Mouse (Mus musculus) stomach, embryonic 14.5 days (tissue): ENCODE data around the gene Numbl. TPM values are rescaled to one million over a fixed set of nuclear protein-coding genes. Genes with fewer than 3 reads are reported as not detected.
"Not testable (repeated sequence)": the region's sequence is repeated elsewhere in the genome, so short reads cannot be mapped to it uniquely, and the experiment has no call there.

ENCODE experiments used
- ATAC-seq: fragments of 200-750 bp; cut with Nextera tagmentation; 2 replicates; pipeline ENCODE4 v1.8.0; 2017; ENCODE audit warnings: low read depth, moderate TSS enrichment; ENCODE audit not compliant: insufficient number of reproducible peaks, insufficient read depth, low FRiP score
- H3K27ac ChIP-seq: fragments of 300-500 bp; sonication (generic); 2 replicates; pipeline ENCODE4 v1.5.1; 2014; ENCODE audit warnings: mild to moderate bottlenecking, low read length, moderate library complexity, mixed read lengths
- H3K27me3 ChIP-seq: fragments of 300-500 bp; sonication (generic); 2 replicates; pipeline ENCODE4 v1.6.1; 2014; ENCODE audit warnings: low read length, control low read depth, mixed read lengths; ENCODE audit not compliant: control insufficient read depth, insufficient read depth
- H3K36me3 ChIP-seq: fragments of 300-500 bp; sonication (generic); 2 replicates; pipeline ENCODE4 v1.6.1; 2014; ENCODE audit warnings: mild to moderate bottlenecking, control low read depth, low read length, moderate library complexity, mixed read lengths; ENCODE audit not compliant: control insufficient read depth, insufficient read depth
- H3K4me1 ChIP-seq: fragments of 300-500 bp; sonication (generic); 2 replicates; pipeline ENCODE4 v1.6.1; 2014; ENCODE audit warnings: low read length, control low read depth, mixed read lengths; ENCODE audit not compliant: control insufficient read depth, insufficient read depth
- H3K4me2 ChIP-seq: fragments of 300-500 bp; sonication (generic); replicated peaks from 2 replicates; pipeline ENCODE4 v1.6.1; 2014; ENCODE audit warnings: low read depth, low read length, control low read depth
- H3K4me3 ChIP-seq: fragments of 300-500 bp; sonication (generic); 2 replicates; pipeline ENCODE4 v1.5.1; 2014; ENCODE audit warnings: low read depth, low read length, control low read depth
- H3K9ac ChIP-seq: fragments of 300-500 bp; sonication (generic); replicated peaks from 2 replicates; pipeline ENCODE4 v1.6.1; 2014; ENCODE audit warnings: low read depth, mild to moderate bottlenecking, control low read depth, low read length, moderate library complexity, mixed read lengths
- H3K9me3 ChIP-seq: fragments of 300-500 bp; sonication (generic); 2 replicates; pipeline ENCODE4 v1.6.1; 2016; ENCODE audit warnings: low read depth, low read length, control low read depth; ENCODE audit not compliant: control insufficient read depth
- WGBS: fragments of 180-500 bp; shearing (Covaris S2); extraction: QIAGEN DNeasy Blood & Tissue Kit; methylation state at CpG from one replicate; pipeline ENCODE4 v1.1.7; 2014; 5-methylcytosine and 5-hydroxymethylcytosine counted together
- polyA plus RNA-seq: library from polyadenylated mRNA; unstranded; fragments of >200 nt; fragmentation: Nextera tagmentation; extraction: Ambion mirVana; gene quantifications from 2 replicates; pipeline ENCODE4 v1.2.1, GENCODE M21; 2014

The Numbl gene
- polyA plus RNA-seq, 1 experiment from 2014 or later, result 15.0 TPM

DNA sequence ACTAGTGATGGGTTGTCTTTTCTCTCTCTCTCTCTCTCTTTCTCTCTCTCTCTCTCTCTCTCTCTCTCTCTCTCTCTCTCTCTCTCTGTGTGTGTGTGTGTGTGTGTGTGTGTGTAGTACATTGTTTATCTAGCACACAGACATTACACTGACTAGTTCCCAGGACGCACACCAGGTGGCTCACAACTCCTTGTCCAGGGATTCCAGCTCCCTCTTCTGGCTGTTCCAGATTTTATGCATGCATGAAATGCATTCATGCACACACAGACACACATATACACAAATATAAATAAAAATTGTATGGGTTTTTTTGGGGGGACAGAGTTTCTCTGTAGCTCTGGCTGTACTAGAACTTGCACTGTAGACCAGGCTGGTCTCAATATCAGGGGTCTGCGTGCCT is 20.7 kb upstream of the Numbl start:
- no peak for ATAC-seq
- Histone ChIP-seq H3K9ac (no peak overlapping the region), H3K4me3 (no peak overlapping the region), H3K36me3 (peaks cover 15% of the 10 kb centered on the region; the same call in 1 of the 2 replicates), H3K4me1 (peaks cover 9% of the 10 kb centered on the region), H3K27ac (no peak overlapping the region), H3K27me3 (no peaks in the 10 kb centered on the region), H3K4me2 (no peak overlapping the region), H3K9me3 (no peaks in the 10 kb centered on the region)
- WGBS, result 79% methylated on average over 2 of the region's 2 CpGs

DNA sequence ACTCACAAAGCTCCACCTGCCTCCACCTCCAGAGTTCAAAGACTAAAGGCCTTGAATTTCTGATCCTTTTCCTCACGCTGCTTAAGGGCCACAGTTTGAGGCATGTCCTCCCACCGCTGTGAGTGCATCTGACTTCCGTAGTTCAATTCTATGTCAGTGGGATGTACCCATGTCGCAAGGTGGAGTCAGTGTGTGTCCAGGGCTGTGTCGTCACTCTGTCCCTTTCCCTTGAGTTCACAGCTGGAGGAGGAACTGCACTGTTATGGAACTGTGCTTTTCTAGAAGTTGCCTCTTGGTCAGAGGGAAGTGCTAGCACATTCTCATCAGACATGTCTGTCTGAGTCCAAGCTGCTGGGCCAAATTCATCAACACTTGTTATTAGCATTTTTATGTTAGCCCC is 19.7 kb upstream of the Numbl start:
- no peaks in the 10 kb centered on the region for H3K9me3 ChIP-seq
- H3K9ac ChIP-seq, result no peak overlapping the region
- no peak overlapping the region for H3K4me3 ChIP-seq
- H3K4me2 ChIP-seq, result no peak overlapping the region
- H3K36me3 ChIP-seq, result peaks cover 20% of the 10 kb centered on the region; the same call in 1 of the 2 replicates
- no peak for ATAC-seq
- H3K27me3 ChIP-seq, result no peaks in the 10 kb centered on the region
- no peak overlapping the region for H3K27ac ChIP-seq
- peaks cover 6% of the 10 kb centered on the region for H3K4me1 ChIP-seq
- 85% methylated on average over 5 of the region's 5 CpGs for WGBS

DNA sequence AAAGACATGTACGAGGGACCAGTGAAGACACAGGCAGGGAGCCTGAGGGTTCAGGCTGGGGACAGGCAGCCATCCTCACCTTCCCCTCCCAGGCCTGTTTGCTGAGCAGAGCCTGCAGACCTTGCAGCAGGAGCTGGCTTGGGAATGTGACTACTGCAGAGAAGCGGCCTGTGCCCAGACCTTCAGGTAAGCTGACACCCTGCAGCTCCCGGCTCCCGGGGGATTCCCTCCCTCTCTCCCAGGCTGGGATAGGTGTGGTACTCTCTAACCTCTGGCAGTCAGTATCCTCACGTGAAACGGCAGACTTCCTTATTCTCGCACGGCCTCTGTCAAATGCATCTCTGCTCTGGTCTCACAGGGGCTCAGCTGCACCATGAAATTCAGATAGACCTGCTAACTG is 15.0 kb upstream of the Numbl start:
- 51% methylated on average over 8 of the region's 8 CpGs for WGBS
- no peak overlapping the region for H3K9ac ChIP-seq

DNA sequence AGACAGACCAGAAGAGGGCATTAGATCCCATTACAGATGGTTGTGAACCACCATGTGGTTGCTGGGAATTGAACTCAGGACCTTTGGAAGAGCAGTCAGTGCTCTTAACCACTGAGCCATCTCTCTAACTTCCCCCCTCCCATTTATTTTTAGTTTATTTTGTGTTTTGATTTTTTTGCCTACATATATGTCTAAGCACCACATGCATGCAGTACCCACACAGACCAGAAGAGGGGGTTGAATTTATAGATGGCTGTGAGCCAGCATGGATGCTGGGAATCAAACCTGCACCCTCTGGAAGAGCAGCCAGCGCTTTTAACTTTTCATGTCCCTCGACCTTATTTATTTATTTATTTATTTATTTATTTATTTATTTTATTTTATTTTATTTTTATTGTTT is 14.1 kb upstream of the Numbl start:
- H3K4me1 ChIP-seq, H3K4me2 ChIP-seq, H3K9ac ChIP-seq, ATAC-seq, H3K27ac ChIP-seq, H3K27me3 ChIP-seq, H3K9me3 ChIP-seq, H3K4me3 ChIP-seq: not testable (repeated sequence)
- WGBS, result 88% methylated on average over 2 of the region's 2 CpGs
- peaks cover 22% of the 10 kb centered on the region for H3K36me3 ChIP-seq

More for the DNA sequence above, 15.0 kb upstream of the Numbl start:
- Histone ChIP-seq H3K9me3 (no peaks in the 10 kb centered on the region), H3K4me1 (no peaks in the 10 kb centered on the region), H3K4me3 (no peak overlapping the region), H3K36me3 (peaks cover 22% of the 10 kb centered on the region), H3K4me2 (no peak overlapping the region), H3K27me3 (no peaks in the 10 kb centered on the region), H3K27ac (no peak overlapping the region)
- ATAC-seq, result no peak

DNA sequence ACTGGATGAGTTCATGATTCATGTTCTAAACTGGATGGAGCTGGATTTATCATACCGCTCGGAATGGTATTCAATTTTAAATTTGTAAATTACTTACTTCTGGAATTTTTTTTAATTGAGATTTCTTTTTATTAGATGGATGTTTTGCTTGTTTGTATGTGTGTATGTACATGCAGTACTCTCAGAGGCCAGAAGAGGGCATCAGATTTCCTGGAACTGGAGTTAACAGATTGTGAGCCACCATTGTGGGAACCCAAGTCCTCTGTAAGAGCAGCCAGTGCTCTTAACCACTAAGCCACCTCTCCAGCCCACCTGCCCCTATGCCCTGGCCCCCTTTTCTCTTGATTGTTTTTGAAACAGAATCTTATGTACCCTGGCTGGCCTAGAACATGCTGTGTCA is 9.1 kb upstream of the Numbl start:
- no peak for ATAC-seq
- WGBS, result 92% methylated on average over 2 of the region's 2 CpGs
- no peaks in the 10 kb centered on the region for H3K4me1 ChIP-seq
- H3K4me2 ChIP-seq, result no peak overlapping the region
- H3K4me3 ChIP-seq, result no peak overlapping the region
- H3K9ac ChIP-seq, result no peak overlapping the region
- H3K9me3 ChIP-seq, result no peaks in the 10 kb centered on the region
- peaks cover 4% of the 10 kb centered on the region; the same call in 1 of the 2 replicates for H3K36me3 ChIP-seq
- H3K27ac ChIP-seq, result no peak overlapping the region
- no peaks in the 10 kb centered on the region for H3K27me3 ChIP-seq

DNA sequence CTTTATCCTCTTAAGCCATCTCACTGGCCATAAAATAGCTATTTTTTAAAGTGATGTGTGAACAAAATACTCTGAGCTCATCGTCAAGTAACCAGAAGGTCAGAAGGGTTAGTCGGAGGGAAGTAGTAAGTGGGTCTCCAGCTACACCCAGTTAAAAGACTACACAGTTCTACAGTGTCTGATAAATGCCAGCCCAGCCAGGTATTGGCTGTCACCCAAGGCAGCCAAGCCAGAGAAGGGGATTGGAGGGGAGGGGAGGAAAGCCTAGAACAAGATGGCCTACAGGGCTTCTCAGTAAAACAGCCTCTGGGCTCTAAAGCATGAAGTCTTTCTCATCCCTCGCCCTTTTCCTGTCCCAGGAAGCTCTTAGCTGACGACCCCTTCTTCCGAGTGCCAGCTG is 8.3 kb upstream of the Numbl start:
- H3K27me3 ChIP-seq, result no peaks in the 10 kb centered on the region
- H3K9me3 ChIP-seq, result no peaks in the 10 kb centered on the region
- WGBS, result 83% methylated on average over 5 of the region's 5 CpGs
- H3K4me2 ChIP-seq, result no peak overlapping the region
- H3K27ac ChIP-seq, result no peak overlapping the region
- H3K4me3 ChIP-seq, result no peak overlapping the region
- no peaks in the 10 kb centered on the region for H3K4me1 ChIP-seq
- ATAC-seq, result no peak
- H3K36me3 ChIP-seq, result peaks cover 4% of the 10 kb centered on the region; the same call in 1 of the 2 replicates
- no peak overlapping the region for H3K9ac ChIP-seq

DNA sequence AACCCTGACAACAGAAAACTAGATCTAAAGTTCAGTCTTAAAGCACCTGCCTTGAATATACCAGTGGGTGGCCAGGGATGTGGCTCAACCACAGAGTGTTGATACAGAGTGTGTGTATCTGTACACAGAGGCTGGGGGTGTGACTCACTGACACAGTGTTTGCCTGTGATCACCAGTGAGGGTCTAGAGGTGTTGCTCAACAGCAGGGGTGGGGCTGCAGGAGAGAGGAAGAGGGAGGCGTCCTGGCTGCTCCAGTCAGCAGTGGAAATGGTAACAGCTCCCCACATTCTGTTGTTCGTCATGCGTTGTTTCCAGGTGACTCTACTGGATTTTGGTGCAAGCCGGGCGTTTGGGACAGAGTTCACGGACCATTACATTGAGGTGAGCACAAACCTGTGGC is 6.3 kb upstream of the Numbl start:
- H3K4me3 ChIP-seq, result no peak overlapping the region
- H3K27me3 ChIP-seq, result no peaks in the 10 kb centered on the region
- peak; percentile 83 for ATAC-seq
- 72% methylated on average over 6 of the region's 6 CpGs for WGBS
- H3K36me3 ChIP-seq, result 0 out of 2 replicates have a peak, but pooled peaks cover 4% of the 10 kb centered on the region
- H3K4me2 ChIP-seq, result no peak overlapping the region
- no peaks in the 10 kb centered on the region for H3K9me3 ChIP-seq
- H3K27ac ChIP-seq, result 0 out of 2 replicates have a peak overlapping the region, but pooled peaks have one; percentile 7
- no peak overlapping the region for H3K9ac ChIP-seq
- H3K4me1 ChIP-seq, result no peaks in the 10 kb centered on the region

DNA sequence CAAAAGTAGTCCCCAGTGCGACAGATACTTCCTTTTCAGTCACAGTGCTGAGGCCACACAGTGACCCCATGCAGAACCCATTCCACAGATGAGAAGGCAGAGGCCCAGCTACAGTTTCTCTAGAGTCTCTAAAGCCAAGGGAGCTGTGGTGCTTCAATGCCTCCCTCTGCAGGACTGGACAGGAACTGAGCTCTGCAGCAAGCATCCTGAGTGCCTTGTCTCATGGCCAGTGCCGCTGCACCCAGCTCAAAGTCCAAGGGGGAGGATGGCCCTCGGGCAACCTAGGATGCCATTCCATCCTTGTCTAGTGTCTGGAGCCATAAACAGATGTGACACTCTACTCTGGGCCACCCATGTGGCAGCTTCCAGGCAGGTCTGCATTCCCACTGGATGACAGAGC is 2.5 kb upstream of the Numbl start:
- Histone ChIP-seq H3K4me2 (no peak overlapping the region), H3K27ac (no peak overlapping the region), H3K4me1 (peaks cover 26% of the 10 kb centered on the region), H3K36me3 (0 out of 2 replicates have a peak, but pooled peaks cover 4% of the 10 kb centered on the region), H3K4me3 (no peak overlapping the region), H3K27me3 (no peaks in the 10 kb centered on the region), H3K9me3 (no peaks in the 10 kb centered on the region), H3K9ac (no peak overlapping the region)
- 66% methylated on average over 3 of the region's 3 CpGs for WGBS
- no peak for ATAC-seq
